Mouse (Mus musculus) lung, postnatal 0 days (tissue): ENCODE measurements around the gene Enthd1. TPM values are rescaled to one million over a fixed set of nuclear protein-coding genes. Genes with fewer than 3 reads are reported as not detected.

Source experiments
- ATAC-seq: fragments of 200-750 bp; cut with Nextera tagmentation; 2 replicates; pipeline ENCODE4 v1.8.0; 2017; ENCODE audit warnings: moderate library complexity
- DNase-seq: peaks from one replicate; pipeline ENCODE4 v3.0.0-alpha.2; 2016; ENCODE audit warnings: low spot score
- H3K27ac ChIP-seq: fragments of 300-500 bp; sonication (generic); 2 replicates; pipeline ENCODE4 v1.5.1; 2014; ENCODE audit warnings: antibody characterized with exemption, mild to moderate bottlenecking, low read length, mixed read lengths
- H3K27me3 ChIP-seq: fragments of 300-500 bp; sonication (generic); replicated peaks from 2 replicates; pipeline ENCODE4 v1.6.1; 2014; ENCODE audit warnings: low read length, mixed read lengths; ENCODE audit not compliant: insufficient read depth
- H3K36me3 ChIP-seq: fragments of 300-500 bp; sonication (generic); 2 replicates; pipeline ENCODE4 v1.6.1; 2014; ENCODE audit warnings: low read length, mixed read lengths; ENCODE audit not compliant: insufficient read depth
- H3K4me1 ChIP-seq: fragments of 300-500 bp; sonication (generic); 2 replicates; pipeline ENCODE4 v1.6.1; 2014; ENCODE audit warnings: antibody characterized with exemption, low read depth, low read length, mixed read lengths; ENCODE audit not compliant: insufficient read depth
- H3K4me2 ChIP-seq: fragments of 300-500 bp; sonication (generic); replicated peaks from 2 replicates; pipeline ENCODE4 v1.6.1; 2014; ENCODE audit warnings: low read depth, mild to moderate bottlenecking, low read length, moderate library complexity, mixed read lengths
- H3K4me3 ChIP-seq: fragments of 300-500 bp; sonication (generic); 2 replicates; pipeline ENCODE4 v1.5.1; 2014; ENCODE audit warnings: low read depth, low read length
- H3K9ac ChIP-seq: fragments of 300-500 bp; sonication (generic); replicated peaks from 2 replicates; pipeline ENCODE4 v1.6.1; 2014; ENCODE audit warnings: low read depth, mild to moderate bottlenecking
- H3K9me3 ChIP-seq: fragments of 300-500 bp; sonication (generic); 2 replicates; pipeline ENCODE4 v1.6.1; 2016; ENCODE audit warnings: low read length, mixed read lengths
- CTCF ChIP-seq: IDR thresholded peaks from 2 replicates; pipeline ENCODE4 v1.5.1; 2016; ENCODE audit warnings: antibody characterized with exemption, mild to moderate bottlenecking
- EP300 ChIP-seq: IDR thresholded peaks from 2 replicates; pipeline ENCODE4 v1.6.1; 2016; ENCODE audit warnings: antibody characterized with exemption, mild to moderate bottlenecking, control low read depth
- WGBS: fragments of 180-500 bp; shearing (Covaris S2); extraction: QIAGEN DNeasy Blood & Tissue Kit; methylation state at CpG from one replicate; pipeline ENCODE4 v1.1.7; 2014; 5-methylcytosine and 5-hydroxymethylcytosine counted together
- polyA plus RNA-seq: library from polyadenylated mRNA; unstranded; fragments of >200 nt; fragmentation: Nextera tagmentation; extraction: Ambion mirVana; gene quantifications from 2 replicates; pipeline ENCODE4 v1.2.1, GENCODE M21; 2015

Gene Enthd1
- polyA plus RNA-seq, 1 experiment from 2014 or later, result not detected

DNA sequence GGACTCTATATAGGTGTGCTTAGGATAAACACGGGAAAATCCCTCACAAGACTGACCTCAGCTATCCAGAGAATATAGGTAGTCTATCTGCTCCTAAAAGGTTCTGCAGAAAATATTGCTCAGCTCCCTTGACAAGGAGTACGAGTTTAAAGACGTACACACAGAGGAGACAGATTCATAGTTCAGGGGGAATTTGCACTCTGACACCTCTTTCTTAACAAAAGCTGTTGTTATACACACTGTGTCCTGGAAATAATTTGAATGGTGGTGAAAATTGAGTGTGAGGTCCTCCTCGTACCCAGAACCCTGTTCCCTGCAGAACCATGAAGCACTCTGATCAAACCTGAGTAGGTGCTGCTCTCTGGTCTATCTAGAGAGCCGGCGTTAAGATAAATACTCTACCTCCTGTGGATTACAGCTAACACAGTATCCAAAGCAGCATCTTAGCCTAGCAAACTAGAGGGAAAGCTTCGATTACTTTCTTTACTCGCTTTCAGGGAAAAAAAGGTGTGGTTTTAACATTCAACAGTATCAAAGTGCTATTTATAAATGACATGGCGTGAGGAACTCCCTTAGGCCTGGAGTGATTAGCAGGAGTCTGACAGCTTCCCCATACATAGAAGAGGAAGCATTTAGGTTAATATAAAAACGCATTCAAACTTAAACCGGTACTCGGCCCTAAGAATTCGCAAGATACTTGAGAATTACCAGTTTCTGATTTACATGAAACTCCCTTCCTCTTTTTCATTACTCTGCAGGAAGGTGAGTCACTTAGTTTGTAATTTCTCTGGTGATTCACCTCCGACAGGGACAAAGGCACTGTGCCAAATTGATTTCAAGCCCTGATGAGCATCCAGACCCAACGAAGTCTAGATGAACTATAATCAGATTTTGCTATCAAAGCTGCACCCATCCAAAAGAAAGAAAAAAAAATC is 4.0 kb downstream of the Enthd1 start:
- TF ChIP-seq CTCF (no peak), EP300 (peak; percentile 43; the same call in 1 of the 2 replicates)
- no peak overlapping the region for H3K27ac ChIP-seq
- ATAC-seq, result no peak
- H3K4me3 ChIP-seq, result no peak overlapping the region
- DNase-seq, result peak; percentile 36
- H3K4me1 ChIP-seq, result no peaks in the 10 kb centered on the region
- H3K36me3 ChIP-seq, result no peaks in the 10 kb centered on the region
- no peak overlapping the region for H3K9ac ChIP-seq
- H3K27me3 ChIP-seq, result no peaks in the 10 kb centered on the region
- no peak overlapping the region for H3K4me2 ChIP-seq
- WGBS, result 50% methylated on average over 15 of the region's 15 CpGs
- H3K9me3 ChIP-seq, result no peaks in the 10 kb centered on the region

DNA sequence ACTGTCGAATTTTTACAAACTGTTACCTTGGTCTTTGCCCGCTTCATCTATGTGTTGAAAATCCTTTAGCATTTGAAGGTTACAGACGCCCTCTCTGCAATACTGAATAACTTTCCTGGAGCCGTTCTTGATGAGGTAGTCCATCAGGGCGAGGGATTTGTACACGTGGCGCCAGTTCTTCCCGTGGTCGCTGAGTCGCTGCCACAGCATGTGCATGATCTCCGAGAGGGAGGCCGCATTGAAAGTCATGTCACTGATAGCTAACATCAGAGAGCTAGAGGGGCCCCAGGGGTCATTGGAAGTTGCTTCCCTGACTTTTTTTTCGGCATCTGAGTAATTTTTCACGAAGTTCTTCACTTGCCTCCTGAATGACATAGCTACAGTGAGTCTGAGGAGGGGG is 5.0 kb downstream of the Enthd1 start:
- TF ChIP-seq EP300, result no peak
- no peak for TF ChIP-seq CTCF
- H3K4me1 ChIP-seq, result no peaks in the 10 kb centered on the region
- no peak for DNase-seq
- H3K4me2 ChIP-seq, result no peak overlapping the region
- no peak overlapping the region for H3K27ac ChIP-seq
- H3K36me3 ChIP-seq, result no peaks in the 10 kb centered on the region
- H3K27me3 ChIP-seq, result no peaks in the 10 kb centered on the region
- ATAC-seq, result no peak
- H3K4me3 ChIP-seq, result no peak overlapping the region
- H3K9me3 ChIP-seq, result no peaks in the 10 kb centered on the region
- H3K9ac ChIP-seq, result no peak overlapping the region
- 22% methylated on average over 14 of the region's 14 CpGs for WGBS

DNA sequence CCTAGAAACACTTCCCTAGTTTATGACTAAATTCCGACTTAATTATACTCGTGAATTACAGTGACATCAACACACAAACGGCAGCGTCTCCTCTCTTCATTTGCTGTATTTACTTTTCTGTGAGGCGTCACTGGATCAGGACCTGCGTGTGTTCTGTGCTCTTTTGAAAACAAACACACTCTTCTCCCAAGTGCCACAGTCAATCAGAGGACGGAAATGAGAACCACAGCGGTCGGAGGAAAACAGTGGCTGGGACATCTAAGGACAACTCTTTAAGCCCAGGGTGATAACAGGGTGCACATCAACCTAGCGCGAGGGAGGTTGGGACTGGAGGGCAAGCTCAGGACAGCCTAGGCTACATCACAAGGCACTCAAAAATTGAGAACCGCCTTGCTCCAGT is 5.4 kb downstream of the Enthd1 start:
- 17% methylated on average over 12 of the region's 12 CpGs for WGBS
- DNase-seq, result no peak
- no peak; the same call in 1 of the 2 replicates for ATAC-seq
- Histone ChIP-seq H3K27ac (no peak overlapping the region), H3K9ac (no peak overlapping the region), H3K4me1 (no peaks in the 10 kb centered on the region), H3K36me3 (no peaks in the 10 kb centered on the region), H3K27me3 (no peaks in the 10 kb centered on the region), H3K4me3 (no peak overlapping the region), H3K9me3 (no peaks in the 10 kb centered on the region), H3K4me2 (no peak overlapping the region)
- no peak for TF ChIP-seq CTCF
- peak; percentile 36; the same call in 1 of the 2 replicates for TF ChIP-seq EP300

DNA sequence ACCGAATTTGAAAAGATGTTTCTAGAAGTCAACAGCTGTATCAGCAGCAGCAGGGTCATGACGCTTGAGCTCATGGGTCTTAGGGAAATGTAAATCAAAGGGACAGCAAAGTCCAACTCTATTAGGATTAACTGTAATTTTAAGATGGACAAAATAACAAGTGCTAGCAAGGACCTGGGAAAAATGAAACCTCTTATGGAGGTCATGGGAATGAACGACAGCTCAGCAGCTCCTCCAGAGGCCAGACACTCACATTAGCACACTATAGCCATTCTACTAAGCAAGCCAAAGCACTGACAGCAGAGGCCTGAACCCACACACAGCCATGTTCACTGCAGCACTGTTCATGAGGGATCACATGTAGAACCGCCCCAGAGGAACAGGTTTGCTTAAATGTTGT is 7.2 kb downstream of the Enthd1 start:
- H3K4me3 ChIP-seq, result no peak overlapping the region
- peak; percentile 29 for DNase-seq

DNA sequence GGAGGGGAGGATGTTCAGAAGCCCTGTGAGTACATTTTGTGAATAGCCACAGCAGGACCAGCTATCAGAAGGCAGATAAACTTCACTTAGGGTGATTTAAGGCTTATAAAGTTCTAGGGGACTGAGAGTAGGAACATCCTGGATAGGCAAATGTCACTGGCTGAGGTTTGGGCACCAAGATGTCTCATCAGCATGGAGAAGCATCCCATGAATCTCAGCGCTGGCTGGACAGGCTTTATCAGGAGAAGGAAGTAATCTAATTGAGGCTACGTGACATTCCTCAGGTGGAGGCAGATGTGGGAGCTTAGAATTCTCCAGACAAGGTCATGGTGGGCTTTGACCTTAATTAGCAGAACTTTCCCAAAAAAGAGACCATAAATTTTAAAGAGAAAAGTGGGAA is 8.9 kb downstream of the Enthd1 start:
- no peak for TF ChIP-seq CTCF
- no peaks in the 10 kb centered on the region for H3K4me1 ChIP-seq
- no peak overlapping the region for H3K4me2 ChIP-seq
- WGBS, result 50% methylated on average over 2 of the region's 2 CpGs
- ATAC-seq (no peak), DNase-seq (no peak)
- no peaks in the 10 kb centered on the region for H3K36me3 ChIP-seq
- no peaks in the 10 kb centered on the region for H3K27me3 ChIP-seq
- no peaks in the 10 kb centered on the region for H3K9me3 ChIP-seq
- no peak overlapping the region for H3K4me3 ChIP-seq
- H3K27ac ChIP-seq, result no peak overlapping the region
- no peak overlapping the region for H3K9ac ChIP-seq

More for the DNA sequence above, 7.2 kb downstream of the Enthd1 start:
- WGBS, result 67% methylated on average over 4 of the region's 4 CpGs
- Histone ChIP-seq H3K27me3 (no peaks in the 10 kb centered on the region), H3K27ac (no peak overlapping the region), H3K36me3 (no peaks in the 10 kb centered on the region), H3K9me3 (no peaks in the 10 kb centered on the region), H3K9ac (no peak overlapping the region), H3K4me2 (no peak overlapping the region), H3K4me1 (no peaks in the 10 kb centered on the region)
- no peak for ATAC-seq
- TF ChIP-seq CTCF (peak; percentile 47), EP300 (no peak)

DNA sequence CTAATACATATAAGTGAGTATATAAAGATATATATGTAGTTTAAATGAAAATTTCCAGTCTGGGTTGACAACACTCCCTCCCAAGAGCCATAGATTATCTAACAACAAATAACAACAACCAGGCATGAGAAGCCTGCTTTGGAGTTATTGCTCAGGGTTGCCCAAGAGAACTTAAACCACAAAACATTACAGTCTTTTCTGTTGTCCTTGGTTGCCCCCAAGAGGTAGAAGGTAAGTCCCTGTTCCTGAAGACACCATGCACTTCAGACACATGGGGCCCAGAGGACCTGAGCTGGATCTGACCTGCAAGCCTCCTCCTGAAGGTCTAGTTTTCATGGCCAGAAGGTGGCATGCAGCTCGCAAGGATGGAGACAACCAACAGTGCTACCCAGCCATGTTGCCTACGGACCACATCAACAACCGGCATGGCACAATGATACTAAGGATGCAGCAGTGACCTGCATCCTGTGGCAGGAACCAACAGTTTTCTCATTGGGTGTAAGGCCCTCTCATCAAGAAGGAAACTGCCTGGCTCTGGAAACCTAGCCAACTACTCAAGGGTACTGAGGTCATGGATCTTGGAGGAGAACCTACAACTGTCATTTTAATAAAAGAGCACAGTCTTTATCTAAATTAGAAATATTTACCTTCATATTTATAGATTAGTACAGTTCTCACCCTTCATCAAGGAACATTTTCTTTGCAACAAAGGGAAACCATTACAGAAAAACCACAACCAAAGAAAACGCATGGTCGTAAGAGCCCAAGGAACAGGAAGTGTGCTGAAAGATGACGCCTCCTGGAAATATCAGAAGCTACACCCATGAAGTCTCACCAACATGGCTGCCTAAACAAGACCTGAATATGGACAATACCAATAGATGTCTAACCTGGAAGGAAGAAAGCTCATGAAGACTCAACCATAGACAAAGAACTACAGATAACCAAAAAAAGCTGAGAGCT is 9.8 kb downstream of the Enthd1 start:
- 88% methylated on average over 6 of the region's 6 CpGs for WGBS
- Histone ChIP-seq H3K36me3 (no peaks in the 10 kb centered on the region), H3K27ac (no peak overlapping the region), H3K4me1 (no peaks in the 10 kb centered on the region), H3K4me2 (no peak overlapping the region), H3K9ac (no peak overlapping the region), H3K9me3 (no peaks in the 10 kb centered on the region), H3K4me3 (no peak overlapping the region), H3K27me3 (no peaks in the 10 kb centered on the region)
- TF ChIP-seq EP300, result no peak
- TF ChIP-seq CTCF, result no peak
- DNase-seq (no peak), ATAC-seq (no peak)
